Mouse (Mus musculus) B cell, adult 67 days (primary cell): ENCODE results near the gene Olfr1105. TPM values are rescaled to one million over a fixed set of nuclear protein-coding genes. Genes with fewer than 3 reads are reported as not detected.

ENCODE experiments used
- total RNA-seq, 2 experiments: library from RNA; stranded (reverse); gene quantifications; 4 replicates each; pipeline ENCODE4 v1.2.4; 2023

The Olfr1105 gene
- total RNA-seq, result not detected

GRCm38 (mm10) chr2:87036431-87036830 is at the start of gene Olfr1105:
TSS of gene Olfr1105 (minus strand) at chr2:87036531.

GRCm38 (mm10) chr2:87075717-87076116 is 39.4 kb upstream of the Olfr1105 start, which contains the start of gene Olfr1107:
TSS of gene Olfr1107 (minus strand) at chr2:87075817.

GRCm38 (mm10) chr2:87052173-87052572 is 15.8 kb upstream of the Olfr1105 start, which contains the start of gene Olfr1106:
TSS of gene Olfr1106 (minus strand) at chr2:87052273.

GRCm38 (mm10) chr2:87026980-87027379 is 9.4 kb downstream of the Olfr1105 start, which contains the start of gene Olfr1104:
TSS of gene Olfr1104 (minus strand) at chr2:87027080.

GRCm38 (mm10) chr2:86998098-86998497 is 38.2 kb downstream of the Olfr1105 start, which contains the start of gene Olfr1102:
TSS of gene Olfr1102 (plus strand) at chr2:86998398.

GRCm38 (mm10) chr2:86991121-86991520 is 45.2 kb downstream of the Olfr1105 start, which contains the start of gene Olfr1101:
TSS of gene Olfr1101 (minus strand) at chr2:86991221.

Other genes starting within 250 kb of the Olfr1105 start
- not detected for gene Olfr141, start 226.5 kb downstream of the Olfr1105 start, total RNA-seq
- not detected for gene Olfr1094, start 211.9 kb downstream of the Olfr1105 start, total RNA-seq
- gene Olfr1095, start 184.8 kb downstream of the Olfr1105 start, total RNA-seq, result not detected
- not detected for gene Gm13723, start 161.7 kb downstream of the Olfr1105 start, total RNA-seq
- not detected for gene Olfr1097, start 144.3 kb downstream of the Olfr1105 start, total RNA-seq
- not detected for gene Olfr1098, start 112.0 kb downstream of the Olfr1105 start, total RNA-seq
- gene Olfr1099, start 75.8 kb downstream of the Olfr1105 start, total RNA-seq, result not detected
- not detected for gene Olfr1100, start 56.6 kb downstream of the Olfr1105 start, total RNA-seq
- not detected for gene Olfr1101, start 45.3 kb downstream of the Olfr1105 start, total RNA-seq
- not detected for gene Olfr1102, start 38.1 kb downstream of the Olfr1105 start, total RNA-seq
- gene Olfr1104, start 9.5 kb downstream of the Olfr1105 start, total RNA-seq, result not detected
- not detected for gene Olfr1106, start 15.7 kb upstream of the Olfr1105 start, total RNA-seq
- not detected for gene Olfr1107, start 39.3 kb upstream of the Olfr1105 start, total RNA-seq
- not detected for gene Olfr1109, start 59.5 kb upstream of the Olfr1105 start, total RNA-seq
- not detected for gene Olfr259, start 78.0 kb upstream of the Olfr1105 start, total RNA-seq
- not detected for gene Olfr1110, start 103.8 kb upstream of the Olfr1105 start, total RNA-seq
- not detected for gene Olfr1111, start 116.1 kb upstream of the Olfr1105 start, total RNA-seq
- gene Olfr1112, start 151.3 kb upstream of the Olfr1105 start, total RNA-seq, result not detected
- gene Olfr1113, start 172.4 kb upstream of the Olfr1105 start, total RNA-seq, result not detected
- not detected for gene Olfr1115, start 211.5 kb upstream of the Olfr1105 start, total RNA-seq
- not detected for gene Olfr1116, start 231.0 kb upstream of the Olfr1105 start, total RNA-seq